Mouse (Mus musculus) intestine, postnatal 0 days (tissue): Measurements from ENCODE around the gene Gon7. TPM values are rescaled to one million over a fixed set of nuclear protein-coding genes. Genes with fewer than 3 reads are reported as not detected.

Source experiments
- ATAC-seq: fragments of 200-750 bp; cut with Nextera tagmentation; 2 replicates; pipeline ENCODE4 v1.8.0; 2017; ENCODE audit warnings: mild to moderate bottlenecking, moderate TSS enrichment, moderate library complexity
- H3K27ac ChIP-seq: fragments of 300-500 bp; sonication (generic); 2 replicates; pipeline ENCODE4 v1.5.1; 2014; ENCODE audit warnings: mild to moderate bottlenecking, low read depth, low read length, moderate library complexity
- H3K27me3 ChIP-seq: fragments of 300-500 bp; sonication (generic); replicated peaks from 2 replicates; pipeline ENCODE4 v1.6.1; 2014; ENCODE audit warnings: low read length, mixed read lengths; ENCODE audit not compliant: control insufficient read depth, insufficient read depth
- H3K36me3 ChIP-seq: fragments of 300-500 bp; sonication (generic); 2 replicates; pipeline ENCODE4 v1.6.1; 2014; ENCODE audit warnings: mild to moderate bottlenecking, moderate library complexity; ENCODE audit not compliant: control insufficient read depth, insufficient read depth
- H3K4me1 ChIP-seq: fragments of 300-500 bp; sonication (generic); replicated peaks from 2 replicates; pipeline ENCODE4 v1.6.1; 2014; ENCODE audit warnings: antibody characterized with exemption, low read length, mixed read lengths; ENCODE audit not compliant: control insufficient read depth, insufficient read depth
- H3K4me2 ChIP-seq: fragments of 300-500 bp; sonication (generic); replicated peaks from 2 replicates; pipeline ENCODE4 v1.6.1; 2014; ENCODE audit warnings: low read depth, mild to moderate bottlenecking, moderate library complexity
- H3K4me3 ChIP-seq: fragments of 300-500 bp; sonication (generic); 2 replicates; pipeline ENCODE4 v1.5.1; 2014; ENCODE audit warnings: low read depth, low read length
- H3K9ac ChIP-seq: fragments of 300-500 bp; sonication (generic); 2 replicates; pipeline ENCODE4 v1.6.1; 2014; ENCODE audit warnings: mild to moderate bottlenecking, low read depth, low read length
- H3K9me3 ChIP-seq: fragments of 300-500 bp; sonication (generic); 2 replicates; pipeline ENCODE4 v1.6.1; 2016; ENCODE audit warnings: mixed run types; ENCODE audit not compliant: control insufficient read depth
- CTCF ChIP-seq: sonication (generic); IDR thresholded peaks from 2 replicates; pipeline ENCODE4 v1.5.1; 2016; ENCODE audit warnings: low read depth, mild to moderate bottlenecking, control low read depth, antibody characterized with exemption, moderate library complexity
- WGBS: fragments of 180-500 bp; shearing (Covaris S2); extraction: QIAGEN DNeasy Blood & Tissue Kit; methylation state at CpG from one replicate; pipeline ENCODE4 v1.1.7; 2014; 5-methylcytosine and 5-hydroxymethylcytosine counted together
- polyA plus RNA-seq: library from polyadenylated mRNA; unstranded; fragments of >200 nt; fragmentation: Nextera tagmentation; extraction: Ambion mirVana; gene quantifications from 2 replicates; pipeline ENCODE4 v1.2.1, GENCODE M21; 2015

Gene Gon7
- polyA plus RNA-seq, 1 experiment from 2014 or later: 16.5 TPM

DNA sequence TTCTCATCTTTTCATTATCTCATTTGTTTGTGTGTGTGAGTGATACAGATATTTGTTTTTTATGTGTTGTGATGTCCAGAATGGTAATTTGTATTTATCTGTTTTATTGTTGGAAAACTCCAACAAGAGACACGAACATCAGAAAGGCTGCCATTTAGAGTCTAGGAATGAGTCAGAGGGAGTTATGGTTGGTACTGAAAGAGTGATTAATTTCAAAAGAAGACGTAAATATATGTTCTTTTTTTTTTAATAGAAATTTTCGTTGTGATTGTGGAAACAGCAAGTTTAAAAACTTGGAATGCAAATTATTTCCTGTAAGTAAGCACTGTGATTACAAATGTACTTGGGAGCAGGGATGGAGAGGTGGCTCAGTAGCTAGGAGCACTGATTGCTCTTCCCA, 4.1 kb upstream of the Gon7 start:
- Histone ChIP-seq H3K27me3 (no peaks in the 10 kb centered on the region), H3K36me3 (peaks cover 13% of the 10 kb centered on the region), H3K9me3 (no peaks in the 10 kb centered on the region), H3K9ac (no peak overlapping the region), H3K27ac (no peak overlapping the region), H3K4me2 (no peak overlapping the region), H3K4me3 (no peak overlapping the region), H3K4me1 (no peaks in the 10 kb centered on the region)
- no peak for TF ChIP-seq CTCF
- ATAC-seq: no peak
- WGBS: 83% methylated on average over 3 of the region's 3 CpGs

DNA sequence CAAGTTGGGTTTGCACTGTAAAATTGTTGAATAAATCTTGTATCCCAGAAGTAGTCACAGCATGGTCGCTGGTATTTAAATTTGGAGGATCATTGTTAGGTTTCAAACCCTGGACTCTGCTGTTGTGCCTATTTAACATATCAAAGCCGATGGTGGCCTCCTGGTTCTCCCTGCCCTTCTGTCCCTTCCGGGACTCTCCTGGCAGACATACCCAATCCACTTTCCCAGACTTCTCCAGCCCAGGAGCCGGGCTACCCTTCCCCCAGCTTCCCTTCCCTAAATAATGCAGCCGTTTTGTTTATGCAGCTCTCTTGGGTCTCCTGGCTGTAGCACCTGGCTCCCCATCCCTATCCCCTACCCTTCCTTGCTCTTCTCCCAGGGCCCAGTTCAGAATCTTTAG, 1.3 kb upstream of the Gon7 start:
- no peak for TF ChIP-seq CTCF
- Histone ChIP-seq H3K4me1 (no peaks in the 10 kb centered on the region), H3K9me3 (no peaks in the 10 kb centered on the region), H3K4me3 (peak overlapping the region; percentile 94), H3K27me3 (no peaks in the 10 kb centered on the region), H3K4me2 (peak overlapping the region; percentile 91), H3K9ac (peak overlapping the region; percentile 13; the same call in 1 of the 2 replicates), H3K27ac (peak overlapping the region; percentile 87; the same call in 1 of the 2 replicates), H3K36me3 (no peaks in the 10 kb centered on the region)
- under 1% methylated on average over 5 of the region's 5 CpGs for WGBS
- no peak for ATAC-seq

DNA sequence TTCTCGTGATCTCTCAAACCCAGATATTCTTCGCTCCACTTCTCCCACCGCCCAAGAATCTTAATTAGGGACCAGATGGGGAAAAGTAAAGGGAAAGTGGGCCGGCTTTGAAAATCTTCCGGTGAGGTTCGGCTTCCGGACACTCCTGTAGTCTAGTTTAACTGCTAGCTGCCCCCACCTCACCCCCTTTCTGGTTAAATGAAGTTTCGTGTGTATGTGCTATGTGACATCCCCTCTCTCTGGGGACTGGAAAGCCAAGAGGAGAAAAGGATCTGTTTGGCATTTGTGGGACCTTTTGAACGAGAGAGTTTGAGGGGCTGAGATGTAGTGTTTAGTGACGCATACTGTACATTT, 777 bp upstream of the Gon7 start, which contains the start of gene Gm20604:
Gm20604 (minus strand) TSS at position 270 of the 354 bp plus-strand sequence.
- TF ChIP-seq CTCF: no peak
- no peak for ATAC-seq
- H3K4me1 ChIP-seq: no peaks in the 10 kb centered on the region
- no peaks in the 10 kb centered on the region for H3K36me3 ChIP-seq
- H3K27ac ChIP-seq: peak within 1 kb of the TSS; percentile 87
- H3K9me3 ChIP-seq: no peaks in the 10 kb centered on the region
- peak within 1 kb of the TSS; percentile 91 for H3K4me2 ChIP-seq
- peak within 1 kb of the TSS; percentile 81 for H3K9ac ChIP-seq
- under 1% methylated on average over 10 of the region's 10 CpGs for WGBS
- peak within 1 kb of the TSS; percentile 94 for H3K4me3 ChIP-seq
- no peaks in the 10 kb centered on the region for H3K27me3 ChIP-seq

DNA sequence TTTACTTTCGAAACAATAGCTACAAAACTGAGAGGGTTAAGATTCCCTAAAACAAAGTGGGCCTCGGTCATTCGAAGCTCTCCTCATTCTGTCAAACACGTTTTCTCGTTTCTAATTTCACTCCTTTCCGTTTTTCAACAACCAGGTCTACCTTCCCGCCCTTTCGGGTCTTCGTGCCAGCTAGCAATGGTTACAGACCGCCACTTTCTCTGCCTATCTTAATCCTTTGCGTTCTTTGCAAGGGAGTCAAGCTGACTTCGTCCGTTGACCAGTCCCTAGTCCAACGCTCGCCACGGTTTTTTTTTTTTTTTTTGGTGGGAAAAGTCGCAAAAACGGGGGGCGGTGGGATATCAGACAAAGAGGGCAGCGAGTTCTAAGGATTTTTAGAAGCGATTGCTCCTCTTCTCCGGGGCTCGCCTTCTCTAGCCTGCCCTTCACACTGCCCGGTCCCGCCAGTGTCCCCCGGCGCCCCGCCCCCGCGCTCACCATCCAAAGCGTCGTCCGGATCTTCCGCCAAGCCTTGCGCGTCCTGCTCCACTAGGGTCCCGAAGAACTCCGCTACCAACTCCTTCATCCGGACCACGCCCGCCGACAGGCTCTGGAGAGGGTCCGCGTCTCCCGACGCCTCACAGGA, 431 bp downstream of the Gon7 start:
- Histone ChIP-seq H3K9ac (peak overlapping the region; percentile 81), H3K4me1 (no peaks in the 10 kb centered on the region), H3K27me3 (no peaks in the 10 kb centered on the region), H3K4me3 (peak overlapping the region; percentile 94), H3K27ac (peak overlapping the region; percentile 87), H3K36me3 (no peaks in the 10 kb centered on the region), H3K4me2 (peak overlapping the region; percentile 91), H3K9me3 (no peaks in the 10 kb centered on the region)
- WGBS: 2% methylated on average over 46 of the region's 46 CpGs
- ATAC-seq: peak; percentile 79
- no peak for TF ChIP-seq CTCF

DNA sequence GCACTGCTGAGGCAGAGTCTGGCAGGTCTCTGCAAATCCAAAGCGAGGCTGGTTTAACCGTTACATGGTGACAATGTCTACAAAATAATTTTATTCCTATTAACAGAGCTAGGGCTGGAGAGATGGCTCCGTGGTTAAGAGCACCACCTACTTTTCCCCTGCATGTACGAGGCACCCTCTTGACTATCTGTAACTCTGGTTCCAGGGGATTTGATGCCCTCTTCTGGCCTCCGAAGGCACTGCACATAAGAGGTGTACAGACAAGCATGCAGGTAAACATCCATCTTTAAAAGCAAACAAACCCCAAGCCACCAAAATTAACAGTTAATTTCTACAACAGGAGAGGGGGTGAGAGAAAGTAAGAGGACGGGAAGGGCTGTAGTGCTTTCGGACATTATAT, 1.3 kb downstream of the Gon7 start:
- TF ChIP-seq CTCF: peak; percentile 65
- H3K9me3 ChIP-seq: no peaks in the 10 kb centered on the region
- no peaks in the 10 kb centered on the region for H3K27me3 ChIP-seq
- H3K4me2 ChIP-seq: peak overlapping the region; percentile 91
- H3K4me3 ChIP-seq: peak overlapping the region; percentile 94; the same call in 1 of the 2 replicates
- no peak overlapping the region for H3K9ac ChIP-seq
- no peak overlapping the region for H3K27ac ChIP-seq
- ATAC-seq: no peak
- no peaks in the 10 kb centered on the region for H3K36me3 ChIP-seq
- 71% methylated on average over 7 of the region's 7 CpGs for WGBS
- H3K4me1 ChIP-seq: no peaks in the 10 kb centered on the region

DNA sequence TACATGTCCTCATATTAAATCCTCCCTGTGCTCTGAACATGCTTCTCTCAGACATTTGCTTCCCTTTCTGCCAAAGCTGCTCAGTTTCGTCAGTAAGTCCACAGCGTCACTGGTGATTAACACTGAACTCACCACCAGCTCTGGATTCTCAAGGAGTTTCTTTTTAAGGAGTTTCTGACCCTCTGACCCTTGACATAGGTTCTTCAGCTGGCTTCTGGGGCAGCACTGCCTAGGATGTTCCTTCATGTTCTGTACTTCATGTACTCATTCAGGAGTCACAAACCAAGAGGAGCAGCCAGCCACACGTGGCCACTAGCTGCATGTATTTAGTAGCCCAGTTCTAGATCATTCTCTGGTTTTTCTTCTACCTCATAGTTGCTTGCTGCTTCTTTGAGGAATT, 9.3 kb downstream of the Gon7 start:
- Histone ChIP-seq H3K4me2 (no peak overlapping the region), H3K27me3 (no peaks in the 10 kb centered on the region), H3K9ac (no peak overlapping the region), H3K9me3 (no peaks in the 10 kb centered on the region), H3K36me3 (no peaks in the 10 kb centered on the region), H3K27ac (peak overlapping the region; percentile 46; the same call in 1 of the 2 replicates), H3K4me1 (peaks cover 6% of the 10 kb centered on the region; the same call in 1 of the 2 replicates), H3K4me3 (no peak overlapping the region)
- 74% methylated on average over 3 of the region's 3 CpGs for WGBS
- ATAC-seq: no peak
- TF ChIP-seq CTCF: no peak
